Mouse (Mus musculus) limb, embryonic 13.5 days (tissue): ENCODE measurements around the gene Zfp36l1. TPM values are rescaled to one million over a fixed set of nuclear protein-coding genes. Genes with fewer than 3 reads are reported as not detected.
A peak's percentile ranks its signal among the peaks of the same experiment; 100 is the strongest.

ENCODE experiments used
- ATAC-seq: fragments of 200-750 bp; cut with Nextera tagmentation; 2 replicates; pipeline ENCODE4 v1.8.0; 2017; ENCODE audit warnings: low read depth, moderate number of reproducible peaks, moderate TSS enrichment; ENCODE audit not compliant: low FRiP score
- H3K27ac ChIP-seq: fragments of 300-500 bp; sonication (generic); 2 replicates; pipeline ENCODE4 v1.5.1; 2015; ENCODE audit warnings: inconsistent platforms, mild to moderate bottlenecking, moderate library complexity
- H3K27me3 ChIP-seq: fragments of 300-500 bp; sonication (generic); 2 replicates; pipeline ENCODE4 v1.6.1; 2015; ENCODE audit warnings: mild to moderate bottlenecking, inconsistent platforms
- H3K36me3 ChIP-seq: fragments of 300-500 bp; sonication (generic); 2 replicates; pipeline ENCODE4 v1.6.1; 2015; ENCODE audit warnings: inconsistent platforms, mild to moderate bottlenecking, moderate library complexity
- H3K4me1 ChIP-seq: fragments of 300-500 bp; sonication (generic); 2 replicates; pipeline ENCODE4 v1.6.1; 2015; ENCODE audit warnings: inconsistent platforms
- H3K4me2 ChIP-seq: fragments of 300-500 bp; sonication (generic); replicated peaks from 2 replicates; pipeline ENCODE4 v1.6.1; 2015; ENCODE audit warnings: inconsistent platforms, mild to moderate bottlenecking, moderate library complexity
- H3K4me3 ChIP-seq: fragments of 300-500 bp; sonication (generic); 2 replicates; pipeline ENCODE4 v1.5.1; 2015; ENCODE audit warnings: moderate library complexity, mild to moderate bottlenecking, inconsistent platforms
- H3K9ac ChIP-seq: fragments of 300-500 bp; sonication (generic); 2 replicates; pipeline ENCODE4 v1.6.1; 2015; ENCODE audit warnings: mild to moderate bottlenecking, inconsistent platforms
- H3K9me3 ChIP-seq: fragments of 300-500 bp; sonication (generic); 2 replicates; pipeline ENCODE4 v1.6.1; 2016; ENCODE audit warnings: inconsistent platforms
- WGBS: fragments of 180-500 bp; shearing (Covaris S2); methylation state at CpG from one replicate; pipeline ENCODE4 v1.1.7; 2015; 5-methylcytosine and 5-hydroxymethylcytosine counted together
- polyA plus RNA-seq: library from polyadenylated mRNA; unstranded; fragments of >200 nt; fragmentation: Nextera tagmentation; extraction: Ambion mirVana; gene quantifications from 2 replicates; pipeline ENCODE4 v1.2.1, GENCODE M21; 2015

Gene Zfp36l1
- polyA plus RNA-seq, 1 experiment from 2014 or later, result 146 TPM

DNA sequence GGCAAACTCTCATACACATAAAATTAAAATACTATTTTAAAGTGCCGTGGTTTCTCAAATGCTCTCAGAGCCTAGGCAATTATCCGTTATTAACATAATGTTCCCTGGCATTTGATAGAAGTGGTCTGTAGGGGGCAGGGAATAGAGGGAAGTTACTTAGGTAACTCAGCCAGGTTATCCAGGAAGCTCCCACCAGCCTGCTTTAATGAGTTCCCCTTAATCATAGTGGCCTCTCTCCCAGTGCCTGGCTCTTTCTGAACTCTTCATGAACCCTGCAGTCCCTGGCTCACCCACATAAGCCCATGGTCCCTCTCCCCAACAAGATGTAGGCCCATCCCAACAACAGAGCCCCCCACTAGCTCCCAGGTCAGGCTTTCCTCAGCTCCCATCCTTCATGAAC is 31.4 kb downstream of the Zfp36l1 start:
- H3K9me3 ChIP-seq, result no peaks in the 10 kb centered on the region
- no peaks in the 10 kb centered on the region for H3K27me3 ChIP-seq
- H3K27ac ChIP-seq, result no peak overlapping the region
- H3K4me2 ChIP-seq, result no peak overlapping the region
- peaks cover 41% of the 10 kb centered on the region for H3K4me1 ChIP-seq
- ATAC-seq, result no peak
- WGBS, result 30% methylated on average over 2 of the region's 2 CpGs
- H3K4me3 ChIP-seq, result no peak overlapping the region
- no peak overlapping the region for H3K9ac ChIP-seq
- H3K36me3 ChIP-seq, result no peaks in the 10 kb centered on the region

GRCm38 (mm10) chr12:80079937-80080336 is 32.9 kb downstream of the Zfp36l1 start:
- Histone ChIP-seq H3K4me1 (peaks cover 39% of the 10 kb centered on the region), H3K36me3 (no peaks in the 10 kb centered on the region), H3K9me3 (no peaks in the 10 kb centered on the region), H3K4me2 (no peak overlapping the region), H3K27ac (no peak overlapping the region), H3K9ac (no peak overlapping the region), H3K27me3 (no peaks in the 10 kb centered on the region), H3K4me3 (no peak overlapping the region)
- ATAC-seq, result no peak
- 82% methylated on average over 4 of the region's 4 CpGs for WGBS

DNA sequence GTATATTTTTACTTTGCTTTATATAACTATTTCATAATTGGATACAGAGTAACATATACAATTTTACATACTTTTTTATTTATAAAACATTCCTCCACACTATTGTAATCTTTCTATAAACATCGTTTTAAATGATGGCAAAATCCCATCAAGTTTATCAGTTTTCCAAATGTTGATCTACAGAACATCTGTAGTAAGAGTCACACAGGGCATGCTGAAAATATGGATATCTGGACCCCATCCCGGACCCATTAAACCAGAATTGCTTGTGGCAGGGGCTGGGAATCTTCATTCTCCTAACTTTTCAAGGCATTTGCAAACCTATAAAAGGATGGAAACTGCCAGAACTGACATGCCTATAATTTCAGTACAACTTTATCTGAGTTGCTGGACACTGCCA is 38.5 kb downstream of the Zfp36l1 start:
- no peak overlapping the region for H3K4me2 ChIP-seq
- WGBS, result 77% methylated on average over 2 of the region's 2 CpGs
- H3K9me3 ChIP-seq, result no peaks in the 10 kb centered on the region
- no peak overlapping the region for H3K27ac ChIP-seq
- no peaks in the 10 kb centered on the region for H3K36me3 ChIP-seq
- H3K27me3 ChIP-seq, result no peaks in the 10 kb centered on the region
- no peak for ATAC-seq
- H3K4me1 ChIP-seq, result peaks cover 12% of the 10 kb centered on the region
- H3K4me3 ChIP-seq, result no peak overlapping the region
- no peak overlapping the region for H3K9ac ChIP-seq

DNA sequence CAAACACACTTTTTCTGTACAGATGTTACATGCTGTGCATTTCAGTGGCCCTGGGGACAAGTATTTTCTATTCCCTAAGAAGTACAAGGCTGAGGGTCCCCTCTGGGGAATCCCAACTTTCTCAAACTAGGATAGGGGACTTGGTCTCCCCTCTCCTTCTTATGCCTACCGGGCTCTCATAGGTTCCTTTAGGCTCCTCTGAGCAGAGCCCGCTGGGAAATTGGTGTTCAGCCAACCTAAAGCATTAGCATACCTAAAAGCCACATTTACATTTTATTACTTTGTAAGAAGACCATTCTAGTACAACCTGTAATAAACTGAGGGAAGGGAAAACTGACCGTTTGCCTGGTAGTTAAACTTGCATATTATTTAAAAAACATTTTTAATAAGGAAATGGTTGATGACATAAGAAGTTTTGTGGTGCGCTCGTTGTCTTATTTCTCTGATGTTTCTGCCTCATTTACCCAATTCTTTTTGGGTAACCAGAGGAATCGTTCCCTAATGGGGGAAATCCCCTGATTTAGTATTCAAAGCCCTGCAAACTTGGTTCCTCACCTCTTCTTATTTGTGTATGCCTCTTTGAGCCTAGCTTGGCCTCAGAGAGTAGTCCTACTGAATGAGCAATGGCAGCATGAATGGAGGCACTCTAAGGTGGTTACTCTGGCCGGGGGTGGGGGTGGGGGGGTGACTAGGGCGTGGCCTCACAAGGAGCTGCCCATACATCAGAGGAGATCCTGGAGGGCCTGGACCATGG is 42.1 kb downstream of the Zfp36l1 start:
- WGBS, result 37% methylated on average over 8 of the region's 8 CpGs
- Histone ChIP-seq H3K36me3 (no peaks in the 10 kb centered on the region), H3K4me3 (no peak overlapping the region), H3K27me3 (no peaks in the 10 kb centered on the region), H3K4me2 (no peak overlapping the region), H3K9ac (no peak overlapping the region), H3K27ac (no peak overlapping the region), H3K4me1 (peaks cover 8% of the 10 kb centered on the region), H3K9me3 (no peaks in the 10 kb centered on the region)
- ATAC-seq, result no peak

- WGBS, result 82% methylated on average over 3 of the region's 3 CpGs
- no peak overlapping the region for H3K4me2 ChIP-seq
- no peaks in the 10 kb centered on the region for H3K36me3 ChIP-seq
- H3K4me1 ChIP-seq, result peaks cover 18% of the 10 kb centered on the region
- H3K9ac ChIP-seq, result no peak overlapping the region
- no peaks in the 10 kb centered on the region for H3K27me3 ChIP-seq
- no peak overlapping the region for H3K27ac ChIP-seq
- no peak overlapping the region for H3K4me3 ChIP-seq
- no peak for ATAC-seq
- H3K9me3 ChIP-seq, result no peaks in the 10 kb centered on the region
These were observed 43.8 kb downstream of the Zfp36l1 start for GRCm38 (mm10) chr12:80069040-80069439.

GRCm38 (mm10) chr12:80068016-80068415 is 44.8 kb downstream of the Zfp36l1 start:
- no peak for ATAC-seq
- WGBS, result 81% methylated on average over 7 of the region's 7 CpGs
- Histone ChIP-seq H3K27ac (no peak overlapping the region), H3K4me1 (peaks cover 28% of the 10 kb centered on the region), H3K9me3 (no peaks in the 10 kb centered on the region), H3K4me2 (no peak overlapping the region), H3K4me3 (no peak overlapping the region), H3K27me3 (no peaks in the 10 kb centered on the region), H3K36me3 (no peaks in the 10 kb centered on the region), H3K9ac (no peak overlapping the region)

GRCm38 (mm10) chr12:80065049-80065448 is 47.8 kb downstream of the Zfp36l1 start:
- Histone ChIP-seq H3K27me3 (no peaks in the 10 kb centered on the region), H3K4me1 (peaks cover 45% of the 10 kb centered on the region), H3K4me3 (no peak overlapping the region), H3K4me2 (no peak overlapping the region), H3K36me3 (no peaks in the 10 kb centered on the region), H3K27ac (no peak overlapping the region), H3K9me3 (no peaks in the 10 kb centered on the region), H3K9ac (no peak overlapping the region)
- no peak for ATAC-seq
- 68% methylated on average over 8 of the region's 8 CpGs for WGBS

DNA sequence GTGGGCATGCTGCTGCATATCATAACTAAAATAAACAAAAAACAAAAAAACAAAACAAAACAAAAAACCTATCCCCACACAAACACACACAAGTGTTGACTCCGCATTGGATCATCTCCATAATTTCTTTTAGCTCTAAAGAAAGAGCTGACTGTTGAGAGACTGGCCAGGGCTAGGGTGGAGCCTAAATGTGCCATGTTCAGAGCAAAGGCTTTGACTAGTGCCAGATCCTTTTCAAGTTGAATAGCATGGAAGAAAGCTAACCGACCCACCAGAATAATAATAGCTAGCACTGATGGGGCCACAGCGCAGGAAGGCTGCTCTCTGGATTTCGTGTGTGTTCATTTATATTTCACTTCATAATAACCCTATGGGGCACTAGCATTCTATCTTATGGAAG is 48.5 kb downstream of the Zfp36l1 start:
- Histone ChIP-seq H3K27me3 (no peaks in the 10 kb centered on the region), H3K9me3 (no peaks in the 10 kb centered on the region), H3K4me2 (no peak overlapping the region), H3K4me1 (peaks cover 50% of the 10 kb centered on the region), H3K36me3 (no peaks in the 10 kb centered on the region), H3K4me3 (no peak overlapping the region), H3K9ac (no peak overlapping the region), H3K27ac (no peak overlapping the region)
- 77% methylated on average over 4 of the region's 4 CpGs for WGBS
- no peak for ATAC-seq

GRCm38 (mm10) chr12:80063402-80064150 is 49.2 kb downstream of the Zfp36l1 start:
- no peak overlapping the region for H3K9ac ChIP-seq
- no peaks in the 10 kb centered on the region for H3K27me3 ChIP-seq
- peaks cover 51% of the 10 kb centered on the region for H3K4me1 ChIP-seq
- ATAC-seq, result no peak
- no peak overlapping the region for H3K4me3 ChIP-seq
- no peak overlapping the region for H3K4me2 ChIP-seq
- H3K36me3 ChIP-seq, result no peaks in the 10 kb centered on the region
- no peaks in the 10 kb centered on the region for H3K9me3 ChIP-seq
- peak overlapping the region; percentile 22; the same call in 1 of the 2 replicates for H3K27ac ChIP-seq
- 54% methylated on average over 7 of the region's 7 CpGs for WGBS

GRCm38 (mm10) chr12:80062410-80063401 is 50.1 kb downstream of the Zfp36l1 start:
- Histone ChIP-seq H3K9me3 (no peaks in the 10 kb centered on the region), H3K27ac (peak overlapping the region; percentile 94), H3K4me1 (peaks cover 51% of the 10 kb centered on the region), H3K36me3 (no peaks in the 10 kb centered on the region), H3K27me3 (no peaks in the 10 kb centered on the region), H3K4me2 (peak overlapping the region; percentile 38), H3K4me3 (no peak overlapping the region), H3K9ac (peak overlapping the region; percentile 54; the same call in 1 of the 2 replicates)
- 3% methylated on average over 6 of the region's 6 CpGs for WGBS
- ATAC-seq, result peak; percentile 82

- no peak for ATAC-seq
- Histone ChIP-seq H3K9ac (no peak overlapping the region), H3K27ac (peak overlapping the region; percentile 94)
These were observed 51.0 kb downstream of the Zfp36l1 start for GRCm38 (mm10) chr12:80061810-80062209.

DNA sequence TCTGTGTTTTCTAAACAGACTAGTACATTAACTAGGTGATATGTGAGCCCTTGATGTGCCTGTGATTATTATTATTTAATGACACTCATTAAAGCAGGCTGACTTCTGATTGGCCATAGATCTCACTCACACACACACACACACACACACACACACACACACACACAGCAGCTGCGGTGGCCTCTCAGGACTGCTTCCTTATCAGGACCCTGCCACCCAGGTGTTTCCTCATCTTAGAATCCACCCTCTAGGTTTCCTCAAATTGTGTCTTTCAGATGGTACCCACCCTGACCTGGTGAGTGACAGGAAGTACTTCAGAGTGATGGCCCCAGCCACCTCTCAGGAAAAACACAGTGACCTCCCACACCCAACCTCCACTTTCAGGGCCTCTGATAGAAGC is 52.0 kb downstream of the Zfp36l1 start:
- Histone ChIP-seq H3K36me3 (no peaks in the 10 kb centered on the region), H3K9ac (no peak overlapping the region), H3K9me3 (no peaks in the 10 kb centered on the region), H3K4me2 (no peak overlapping the region), H3K4me3 (no peak overlapping the region), H3K27me3 (no peaks in the 10 kb centered on the region), H3K4me1 (peaks cover 57% of the 10 kb centered on the region), H3K27ac (peak overlapping the region; percentile 69; the same call in 1 of the 2 replicates)
- no peak for ATAC-seq
- WGBS, result 37% methylated on average over 1 of the region's 1 CpGs

More at GRCm38 (mm10) chr12:80061810-80062209, 51.0 kb downstream of the Zfp36l1 start:
- H3K36me3 ChIP-seq, result no peaks in the 10 kb centered on the region
- no peaks in the 10 kb centered on the region for H3K9me3 ChIP-seq
- H3K4me3 ChIP-seq, result no peak overlapping the region
- H3K27me3 ChIP-seq, result no peaks in the 10 kb centered on the region
- peaks cover 57% of the 10 kb centered on the region for H3K4me1 ChIP-seq
- 23% methylated on average over 5 of the region's 5 CpGs for WGBS
- H3K4me2 ChIP-seq, result no peak overlapping the region
